Mouse (Mus musculus) megakaryocyte, embryonic 14.5 days (primary cell): ENCODE measurements around the gene Arl1. TPM values are rescaled to one million over a fixed set of nuclear protein-coding genes. Genes with fewer than 3 reads are reported as not detected.

Experiments used
- H3K27me3 ChIP-seq: replicated peaks from 2 replicates; pipeline ENCODE3; 2012; ENCODE audit warnings: inconsistent platforms
- H3K36me3 ChIP-seq: replicated peaks from 2 replicates; pipeline ENCODE3; 2012; ENCODE audit warnings: low read length, inconsistent platforms, mixed read lengths
- H3K4me1 ChIP-seq: 2 replicates; pipeline ENCODE4 v1.6.1; 2012; ENCODE audit warnings: inconsistent platforms
- H3K4me3 ChIP-seq: replicated peaks from 2 replicates; pipeline ENCODE3; 2012; ENCODE audit warnings: moderate library complexity, mild to moderate bottlenecking, inconsistent platforms
- H3K9me3 ChIP-seq: 2 replicates; pipeline ENCODE4 v1.6.1; 2012; ENCODE audit warnings: inconsistent platforms
- FLI1 ChIP-seq: IDR thresholded peaks from 2 replicates; pipeline ENCODE4 v1.6.1; 2012; ENCODE audit warnings: low read length, inconsistent platforms, mixed read lengths
- GATA1 ChIP-seq: IDR thresholded peaks from 3 replicates; pipeline ENCODE4 v1.6.1; 2012; ENCODE audit warnings: mixed read lengths, low read length, inconsistent platforms, borderline replicate concordance
- polyA plus RNA-seq: library from polyadenylated mRNA; stranded (reverse); fragments of >175 nt; gene quantifications from 2 replicates; pipeline ENCODE4 v1.2.3, GENCODE M21; 2012; ENCODE audit warnings: low replicate concordance; ENCODE audit not compliant: insufficient read depth

Gene Arl1
- 6.0 and 25.2 TPM in 2 replicates for polyA plus RNA-seq

DNA sequence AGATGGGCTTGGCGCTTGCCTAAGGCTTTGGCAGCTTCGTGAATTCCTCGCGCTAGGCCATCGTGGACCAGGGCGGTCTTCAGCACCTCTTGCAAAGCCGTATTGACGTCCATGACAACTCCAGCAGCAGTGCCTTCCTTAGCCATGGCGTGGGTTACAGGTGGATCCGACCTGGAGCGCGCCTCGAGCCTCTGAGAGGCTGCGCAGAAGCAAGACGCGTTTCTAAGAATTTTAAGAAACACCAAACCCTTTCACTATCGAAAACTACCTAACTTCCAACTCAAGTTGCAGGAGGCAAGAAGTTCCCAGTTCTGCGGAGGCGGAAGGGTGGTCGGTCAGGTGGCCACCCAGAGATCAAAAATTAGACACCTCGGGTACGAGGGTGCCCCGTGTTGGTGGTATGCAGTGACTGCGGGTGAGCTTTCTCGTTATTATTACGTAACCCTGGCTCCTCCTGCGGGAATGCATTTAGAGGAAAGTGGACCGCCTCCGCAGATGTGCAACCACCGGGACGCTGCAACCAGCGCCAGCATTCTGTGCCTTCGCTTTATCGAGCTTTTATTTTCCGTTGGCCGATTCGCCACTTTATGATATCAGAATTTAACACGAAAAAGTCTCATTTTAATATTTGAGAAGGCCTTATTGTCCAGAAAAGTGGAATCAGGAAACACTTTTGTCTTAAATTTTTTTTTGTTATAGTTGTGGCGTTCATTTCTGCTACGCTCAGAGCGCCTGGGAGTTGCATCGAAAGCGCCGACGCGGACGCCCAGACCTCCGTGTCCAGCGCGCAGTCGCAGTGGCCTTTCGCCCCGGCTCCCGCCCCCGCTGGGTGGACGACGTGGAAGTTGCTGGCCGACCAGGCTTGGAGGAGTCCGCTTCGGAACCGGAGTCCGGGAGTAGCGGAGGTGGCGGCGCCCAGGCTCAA lies at the start of gene Arl1:
Arl1 (plus strand) TSS at position 288 of the 925 bp plus-strand sequence.
- peak within 1 kb of the TSS; percentile 90 for H3K4me3 ChIP-seq
- H3K9me3 ChIP-seq = no peaks in the 10 kb centered on the region
- H3K36me3 ChIP-seq = peaks cover 13% of the 10 kb centered on the region
- H3K4me1 ChIP-seq = peaks cover 27% of the 10 kb centered on the region
- TF ChIP-seq FLI1 (no peak), GATA1 (no peak)
- no peaks in the 10 kb centered on the region for H3K27me3 ChIP-seq

- Histone ChIP-seq H3K36me3 (no peaks in the 10 kb centered on the region), H3K9me3 (no peaks in the 10 kb centered on the region), H3K4me3 (no peak overlapping the region), H3K27me3 (no peaks in the 10 kb centered on the region), H3K4me1 (peaks cover 4% of the 10 kb centered on the region; the same call in 1 of the 2 replicates)
- no peak for TF ChIP-seq FLI1
- no peak for TF ChIP-seq GATA1
Measured at GRCm38 (mm10) chr10:88682904-88683563, 47.6 kb upstream of the Arl1 start.

DNA sequence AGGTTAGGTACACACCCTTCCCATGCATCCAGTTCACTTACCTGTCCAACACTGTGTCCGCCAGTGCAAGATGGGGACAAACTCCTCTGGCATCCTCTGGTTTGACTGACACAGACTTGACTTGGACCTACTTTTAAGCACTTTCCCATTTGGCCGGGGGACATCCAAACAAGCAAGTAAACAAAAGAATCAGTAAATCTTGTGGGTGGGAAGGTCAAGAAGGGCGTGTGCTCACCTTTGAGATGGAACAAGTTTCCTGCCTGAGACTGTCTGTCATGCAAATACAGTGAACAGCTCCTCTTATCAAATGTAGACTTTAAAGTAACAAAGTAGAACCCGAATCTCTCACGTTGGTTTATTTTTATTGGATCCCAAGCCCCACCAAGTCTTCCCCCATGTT lies 45.7 kb upstream of the Arl1 start, which contains the start of gene Spic:
Spic (minus strand) TSS at position 91 of the 400 bp plus-strand sequence.
- peak within 1 kb of the TSS; percentile 82 for H3K4me3 ChIP-seq

GRCm38 (mm10) chr10:88700938-88701337 lies 29.7 kb upstream of the Arl1 start:
- TF ChIP-seq FLI1 = no peak
- TF ChIP-seq GATA1 = no peak
- Histone ChIP-seq H3K36me3 (no peaks in the 10 kb centered on the region), H3K27me3 (peaks cover 2% of the 10 kb centered on the region), H3K4me3 (no peak overlapping the region), H3K4me1 (no peaks in the 10 kb centered on the region), H3K9me3 (peaks cover 26% of the 10 kb centered on the region)

More for the DNA sequence above, 45.7 kb upstream of the Arl1 start, which contains the start of gene Spic:
- no peaks in the 10 kb centered on the region for H3K36me3 ChIP-seq
- H3K27me3 ChIP-seq = no peaks in the 10 kb centered on the region
- TF ChIP-seq FLI1 (no peak), GATA1 (no peak)
- H3K4me1 ChIP-seq = peaks cover 4% of the 10 kb centered on the region; the same call in 1 of the 2 replicates
- no peaks in the 10 kb centered on the region for H3K9me3 ChIP-seq

- no peaks in the 10 kb centered on the region for H3K36me3 ChIP-seq
- H3K27me3 ChIP-seq = peaks cover 11% of the 10 kb centered on the region
- TF ChIP-seq FLI1 (no peak), GATA1 (no peak)
- H3K4me1 ChIP-seq = peaks cover 4% of the 10 kb centered on the region
- peaks cover 22% of the 10 kb centered on the region for H3K9me3 ChIP-seq
- no peak overlapping the region for H3K4me3 ChIP-seq
Measured at GRCm38 (mm10) chr10:88708671-88709523, 21.8 kb upstream of the Arl1 start.

DNA sequence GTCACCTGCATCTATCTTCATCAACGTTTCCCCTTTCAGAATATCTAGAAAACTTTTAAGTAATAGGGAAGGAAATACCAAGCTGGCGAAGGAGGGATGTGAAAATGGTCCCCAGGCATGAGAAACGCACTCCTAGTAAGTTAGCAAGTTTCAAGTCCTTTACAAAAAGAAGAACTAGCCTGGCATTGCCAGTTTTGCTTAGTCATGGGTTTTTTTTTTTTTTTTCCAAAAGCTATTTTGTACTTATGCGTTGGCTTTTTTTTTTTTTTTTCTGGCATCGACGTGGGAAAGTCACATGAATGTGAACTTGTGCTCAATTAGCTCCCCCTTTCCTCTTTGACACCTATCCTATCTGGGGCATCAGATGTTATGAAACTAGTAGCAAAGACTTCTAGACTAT lies 18.3 kb upstream of the Arl1 start:
- no peak overlapping the region for H3K4me3 ChIP-seq
- H3K27me3 ChIP-seq = peaks cover 5% of the 10 kb centered on the region
- peaks cover 4% of the 10 kb centered on the region for H3K4me1 ChIP-seq
- TF ChIP-seq GATA1 = no peak
- TF ChIP-seq FLI1 = no peak
- no peaks in the 10 kb centered on the region for H3K36me3 ChIP-seq
- no peaks in the 10 kb centered on the region for H3K9me3 ChIP-seq

GRCm38 (mm10) chr10:88714744-88715143 lies 15.9 kb upstream of the Arl1 start:
- Histone ChIP-seq H3K36me3 (no peaks in the 10 kb centered on the region), H3K4me3 (no peak overlapping the region), H3K9me3 (no peaks in the 10 kb centered on the region), H3K27me3 (peaks cover 5% of the 10 kb centered on the region), H3K4me1 (no peaks in the 10 kb centered on the region)
- no peak for TF ChIP-seq FLI1
- no peak for TF ChIP-seq GATA1

- TF ChIP-seq FLI1 (no peak), GATA1 (no peak)
- Histone ChIP-seq H3K36me3 (no peaks in the 10 kb centered on the region), H3K27me3 (peaks cover 5% of the 10 kb centered on the region), H3K4me1 (no peaks in the 10 kb centered on the region), H3K4me3 (no peak overlapping the region), H3K9me3 (0 out of 2 replicates have a peak, but pooled peaks cover 2% of the 10 kb centered on the region)
Measured at GRCm38 (mm10) chr10:88715621-88716020, 15.0 kb upstream of the Arl1 start.
